Mouse (Mus musculus): ENCODE results near the gene Kifc3.
A peak's percentile ranks its signal among the peaks of the same experiment; 100 is the strongest.

Kifc3 gene

DNA sequence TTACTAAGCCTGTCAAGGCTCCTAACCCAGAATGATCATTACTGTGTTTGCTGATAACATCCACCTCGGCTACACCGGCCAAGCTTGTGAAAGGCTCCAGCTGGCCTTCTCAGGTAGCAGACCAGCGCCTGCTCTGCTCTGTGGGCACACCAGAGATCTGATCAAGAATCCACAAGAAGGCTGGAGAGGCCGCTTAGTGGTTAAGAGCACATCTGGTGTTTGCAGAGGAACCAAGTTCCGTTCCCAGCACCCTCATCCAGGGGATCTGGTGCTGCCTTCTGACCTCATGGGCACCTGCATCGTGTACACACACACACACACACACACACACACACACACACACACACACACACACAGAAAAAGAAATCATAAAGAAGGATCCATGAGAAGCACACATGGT lies 46.5 kb downstream of the Kifc3 start:
- DNase-seq (ENCODE audit: low spot score in 2 of 2) = no peak

DNA sequence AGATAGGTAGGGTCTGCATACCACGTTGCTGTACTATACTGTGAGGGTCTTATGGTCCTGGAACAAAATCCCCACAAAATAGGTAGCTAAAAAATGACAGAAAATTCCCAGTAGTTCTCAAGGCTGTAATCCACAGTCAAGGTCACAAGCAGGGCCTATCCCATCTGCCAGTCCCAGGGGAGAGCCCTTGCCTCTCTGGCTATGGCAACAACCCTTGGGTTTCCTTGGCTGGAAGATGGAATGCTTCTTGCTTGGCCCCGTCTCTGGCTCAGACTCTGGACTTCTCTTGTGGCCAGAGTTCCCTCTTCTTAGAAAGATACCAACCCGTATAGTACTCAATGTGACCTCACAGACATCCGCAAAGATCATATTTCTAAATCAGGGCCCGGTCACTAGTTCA lies 47.3 kb downstream of the Kifc3 start:
- no peak for DNase-seq (ENCODE audit: low spot score in 2 of 2)

DNA sequence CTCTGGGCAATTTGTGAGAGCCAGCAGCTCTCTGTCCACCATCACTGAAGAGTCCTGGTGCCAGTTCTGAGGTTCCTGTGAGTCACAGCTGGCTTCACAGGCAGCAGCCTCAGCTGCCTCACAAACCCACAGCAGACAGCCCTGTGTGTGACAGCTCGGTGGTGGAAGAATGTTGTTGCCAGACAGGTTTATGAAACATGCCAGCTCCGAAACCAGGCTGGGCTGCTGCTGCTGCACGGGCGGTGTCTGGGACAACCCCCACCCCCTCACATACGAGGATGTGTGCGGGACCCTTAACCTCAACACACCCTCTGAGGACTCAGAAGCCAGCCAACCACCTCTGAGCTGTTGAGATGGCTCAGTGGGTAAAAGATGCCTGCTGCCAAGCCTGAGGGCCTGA lies 48.0 kb downstream of the Kifc3 start:
- no peak for DNase-seq (ENCODE audit: low spot score in 2 of 2)

DNA sequence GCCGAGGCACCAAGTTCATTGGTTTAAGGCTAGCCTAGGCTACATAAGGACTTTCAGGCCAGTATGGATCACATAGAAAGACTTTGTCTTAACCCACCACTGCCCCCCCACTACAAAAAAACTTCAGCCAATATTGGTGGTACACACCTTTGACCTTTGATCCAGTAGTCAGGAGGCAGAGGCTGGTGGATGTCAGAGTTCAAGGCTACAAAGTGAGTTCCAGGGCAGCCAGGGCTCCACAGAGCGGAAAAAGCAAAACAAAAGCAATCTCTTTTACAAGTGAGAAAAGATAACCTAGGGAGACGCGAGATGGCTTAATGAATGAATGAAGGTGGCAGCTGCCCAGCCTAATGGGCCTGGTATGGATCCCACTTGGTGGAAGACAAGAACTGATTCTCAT lies 48.6 kb downstream of the Kifc3 start:
- no peak for DNase-seq (ENCODE audit: low spot score in 2 of 2)

DNA sequence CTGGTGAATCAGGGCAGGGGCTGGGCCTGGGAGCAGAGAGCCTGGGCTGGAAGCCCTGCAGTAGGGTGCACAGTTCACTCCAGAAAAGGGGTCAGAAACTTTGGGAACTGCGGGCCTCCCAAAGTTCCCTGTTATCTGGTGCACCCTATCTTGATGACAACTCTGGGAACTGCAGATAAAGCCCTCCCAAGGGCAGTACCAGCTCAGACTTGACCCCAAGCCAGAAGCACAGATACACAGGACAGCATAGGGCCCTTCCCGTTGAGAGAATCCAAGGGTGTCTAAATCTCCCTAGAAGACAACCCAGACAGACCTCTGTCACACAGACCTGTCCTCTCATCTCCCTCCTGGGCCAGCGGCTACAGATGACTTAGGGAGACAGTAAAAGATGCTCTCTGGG lies 52.0 kb downstream of the Kifc3 start:
- no peak for DNase-seq (ENCODE audit: low spot score in 2 of 2)

DNA sequence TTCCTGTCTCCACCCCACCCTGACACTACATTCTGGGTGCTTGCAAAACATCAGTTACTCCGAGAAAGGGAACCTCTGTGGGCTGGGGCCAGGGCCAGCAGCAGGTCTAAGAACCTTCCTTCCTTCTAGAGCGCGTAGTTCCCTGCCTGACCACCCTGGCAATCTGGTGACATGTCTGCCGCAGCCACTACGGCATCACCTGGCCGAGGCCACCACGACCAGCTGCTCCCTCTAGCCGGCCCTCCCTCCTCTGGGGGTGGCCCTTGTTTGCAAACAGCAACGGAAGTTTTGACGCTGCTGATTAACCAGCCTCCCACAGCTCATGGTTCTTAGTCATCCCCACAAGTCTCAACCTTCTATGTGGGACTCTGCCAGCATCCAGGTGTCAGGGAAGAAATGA lies 53.2 kb downstream of the Kifc3 start:
- no peak for DNase-seq (ENCODE audit: low spot score in 2 of 2)

DNA sequence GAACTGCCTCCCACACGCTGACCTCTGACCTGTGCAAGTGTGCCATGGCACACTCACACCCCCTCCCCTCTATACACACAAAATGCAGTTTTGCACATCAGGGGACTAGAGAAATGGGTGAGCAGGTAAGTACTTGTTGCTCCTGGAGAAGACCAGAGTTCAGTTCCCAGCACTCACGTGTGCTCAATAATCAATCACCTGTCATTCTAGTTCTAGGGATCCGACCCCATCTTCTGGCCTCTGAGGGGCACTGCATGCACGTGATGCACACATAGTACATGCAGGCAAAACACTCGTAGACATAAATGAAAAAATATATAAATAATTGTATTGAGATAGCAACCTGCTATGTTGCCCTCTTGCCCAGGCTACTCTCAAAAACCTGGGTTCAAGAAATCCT lies 55.8 kb downstream of the Kifc3 start:
- no peak for DNase-seq (ENCODE audit: low spot score in 2 of 2)

DNA sequence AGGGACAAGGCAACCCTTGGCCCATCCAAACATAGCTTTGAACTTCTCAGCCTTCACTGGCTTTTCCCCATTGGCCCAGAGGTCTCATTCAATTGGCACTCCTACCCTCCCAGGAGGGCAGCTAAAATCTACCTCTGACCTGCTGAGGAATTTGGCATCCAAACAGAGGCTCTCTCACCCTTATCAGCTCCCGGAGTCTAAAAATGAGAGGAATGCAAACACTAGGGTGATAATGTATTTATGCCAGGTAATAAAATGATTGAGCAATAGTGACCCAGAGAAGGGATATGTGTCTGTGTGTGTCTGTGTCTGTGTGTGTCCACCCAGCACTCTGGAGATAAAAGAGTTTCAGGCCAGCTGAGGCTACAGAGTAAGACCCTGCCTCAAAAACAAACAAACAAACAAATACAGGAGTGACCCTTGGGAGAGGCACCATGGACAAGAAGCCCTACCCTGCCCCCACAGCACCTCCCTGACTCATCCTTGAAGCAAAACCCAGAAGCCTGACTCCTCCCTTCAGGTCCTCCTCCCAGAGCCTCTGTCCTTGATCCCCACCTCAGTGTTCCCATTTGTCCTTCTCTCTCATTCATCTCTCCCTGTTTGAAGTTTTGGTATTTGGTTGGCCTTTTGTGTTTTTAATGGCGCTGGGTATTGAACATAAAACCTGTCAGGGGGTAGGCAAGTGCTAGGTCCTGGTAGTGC lies 56.4 kb downstream of the Kifc3 start:
- no peak for DNase-seq (ENCODE audit: low spot score in 2 of 2)

DNA sequence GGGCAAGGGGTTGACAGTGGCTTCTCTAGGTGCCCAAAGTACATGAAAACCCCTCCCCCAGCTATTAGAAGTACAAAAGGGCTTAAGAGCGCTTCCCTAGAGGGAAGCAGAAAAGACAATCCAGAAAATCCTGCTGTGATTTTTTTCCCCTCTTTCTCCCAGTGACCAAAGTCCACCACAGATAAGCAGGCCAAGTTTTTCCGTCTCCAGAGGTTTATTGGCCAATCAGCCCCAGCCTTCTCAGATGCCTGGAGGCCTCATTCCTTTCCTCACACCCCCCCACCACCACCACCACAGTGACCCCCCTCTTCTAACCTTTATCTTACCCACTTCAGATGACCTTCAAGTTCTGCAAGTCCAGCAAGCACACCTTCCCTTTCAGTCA lies 58.0 kb downstream of the Kifc3 start:
- DNase-seq (ENCODE audit: low spot score in 2 of 2) = no peak

DNA sequence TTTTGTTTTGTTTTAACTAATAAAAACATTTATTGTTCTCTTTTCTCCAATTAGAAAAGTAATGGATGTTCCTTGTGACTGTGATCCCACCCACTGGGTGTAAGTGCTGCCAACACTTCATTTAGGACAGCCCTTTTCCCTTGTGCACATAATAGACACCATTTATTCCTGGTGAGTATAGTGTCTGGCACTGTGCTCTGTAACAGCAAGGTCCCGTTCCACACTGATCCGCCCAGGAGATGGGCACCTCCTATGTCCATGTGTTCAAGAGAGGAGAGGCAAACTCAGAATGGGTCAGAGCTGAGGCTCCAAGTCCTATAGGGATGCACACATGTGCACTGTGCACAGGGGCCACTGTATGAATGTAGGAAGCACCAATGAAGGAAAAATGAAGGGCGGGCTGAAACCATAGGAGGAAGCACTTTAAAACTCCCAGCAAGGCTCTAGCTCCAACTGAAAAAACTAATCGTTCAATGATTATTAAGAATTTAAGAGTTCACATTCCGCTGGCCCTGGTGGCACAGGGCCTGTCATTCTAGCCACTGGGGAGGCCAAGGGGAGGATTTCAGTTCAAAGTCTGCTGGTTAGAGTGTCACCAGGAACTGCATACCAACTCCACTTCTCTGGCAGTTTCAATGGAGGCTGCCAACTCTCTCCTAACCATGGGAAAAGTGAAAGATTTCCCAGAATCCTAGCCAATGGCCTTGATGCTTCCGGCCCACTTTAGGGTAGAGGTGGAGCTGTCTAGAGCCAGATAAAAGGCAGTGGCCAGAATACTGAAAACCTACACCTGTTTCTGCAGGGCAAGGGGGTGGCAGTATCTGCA lies 58.6 kb downstream of the Kifc3 start:
- no peak for DNase-seq (ENCODE audit: low spot score in 2 of 2)

DNA sequence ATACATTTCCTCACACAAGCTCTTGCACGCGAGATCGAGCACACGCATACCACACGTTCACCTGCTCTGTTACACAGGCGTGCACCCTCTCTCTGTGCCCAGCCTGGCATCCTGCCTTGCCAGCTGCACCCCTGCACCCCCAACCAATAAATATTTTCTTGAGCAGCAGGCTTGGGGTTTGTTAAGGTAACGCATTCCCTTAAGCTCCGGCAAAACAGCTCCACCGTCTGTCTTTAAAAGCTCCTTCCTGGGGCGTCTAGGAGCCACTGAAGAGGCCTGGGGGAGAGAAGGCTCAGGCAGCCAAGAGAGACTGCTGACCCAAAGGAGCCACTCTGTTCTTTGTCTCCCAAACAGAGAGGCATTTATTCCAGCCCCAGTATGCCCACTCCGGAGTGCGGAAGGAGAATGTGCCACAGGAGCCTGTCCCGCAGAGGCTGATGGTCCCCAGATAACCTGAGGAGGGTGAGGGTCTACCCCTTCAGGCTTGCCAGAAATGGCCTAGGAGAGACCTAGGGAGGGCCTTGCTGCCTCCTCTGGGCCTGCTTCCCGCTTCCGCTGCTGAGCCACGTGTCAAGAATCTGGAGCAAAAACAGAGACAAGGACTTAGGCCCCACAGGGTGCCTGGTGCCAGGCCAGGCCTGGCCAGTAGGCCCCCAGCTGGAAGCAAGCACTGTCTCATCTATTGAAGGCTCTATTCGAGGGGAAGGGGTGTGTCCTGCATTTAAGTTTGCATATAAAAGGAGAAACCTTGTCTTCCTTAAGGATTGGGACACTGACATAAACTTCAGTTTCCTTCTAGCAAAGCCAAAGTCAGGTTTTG lies 59.4 kb downstream of the Kifc3 start:
- peak; percentile 48 to 61 for DNase-seq (ENCODE audit: low spot score in 2 of 2)

DNA sequence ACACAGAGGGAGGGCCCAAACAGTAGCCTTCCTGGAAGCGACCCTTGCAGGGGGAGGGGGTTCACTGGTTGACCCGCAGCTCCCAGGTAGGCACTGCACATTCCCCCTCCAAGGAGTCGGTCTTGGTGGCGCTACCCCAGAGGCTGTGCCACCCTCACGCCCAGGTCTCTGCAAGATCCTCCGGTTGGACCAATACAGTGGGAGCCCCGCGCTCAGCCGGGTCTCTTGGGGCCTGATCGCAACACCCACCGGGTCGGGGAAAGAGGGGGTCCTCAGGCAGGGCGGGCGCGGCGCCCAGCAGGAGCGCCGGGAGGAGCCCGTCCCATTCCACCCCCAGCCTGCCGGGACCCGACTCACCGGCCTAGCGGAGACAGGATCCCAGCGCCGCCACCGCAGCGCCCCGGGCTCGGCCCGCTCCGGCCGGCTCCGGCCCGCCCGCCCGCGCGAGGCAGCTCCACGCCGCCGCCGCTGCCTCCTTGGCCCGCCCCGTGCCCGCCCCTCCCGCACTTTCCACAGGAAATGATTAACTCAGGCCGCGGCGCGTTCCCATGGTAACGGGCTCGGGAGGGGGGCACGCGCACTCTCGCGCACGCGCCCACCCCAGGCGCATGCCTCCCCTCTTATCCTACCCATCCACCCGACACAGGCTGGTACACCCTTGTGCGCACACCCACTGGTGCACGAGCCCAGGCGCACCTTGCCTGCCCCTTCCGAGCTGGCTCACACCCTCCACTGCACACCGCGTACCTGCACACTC lies 60.4 kb downstream of the Kifc3 start:
- DNase-seq (ENCODE audit: low spot score in 2 of 2) = peak; percentile 84 to 87

DNA sequence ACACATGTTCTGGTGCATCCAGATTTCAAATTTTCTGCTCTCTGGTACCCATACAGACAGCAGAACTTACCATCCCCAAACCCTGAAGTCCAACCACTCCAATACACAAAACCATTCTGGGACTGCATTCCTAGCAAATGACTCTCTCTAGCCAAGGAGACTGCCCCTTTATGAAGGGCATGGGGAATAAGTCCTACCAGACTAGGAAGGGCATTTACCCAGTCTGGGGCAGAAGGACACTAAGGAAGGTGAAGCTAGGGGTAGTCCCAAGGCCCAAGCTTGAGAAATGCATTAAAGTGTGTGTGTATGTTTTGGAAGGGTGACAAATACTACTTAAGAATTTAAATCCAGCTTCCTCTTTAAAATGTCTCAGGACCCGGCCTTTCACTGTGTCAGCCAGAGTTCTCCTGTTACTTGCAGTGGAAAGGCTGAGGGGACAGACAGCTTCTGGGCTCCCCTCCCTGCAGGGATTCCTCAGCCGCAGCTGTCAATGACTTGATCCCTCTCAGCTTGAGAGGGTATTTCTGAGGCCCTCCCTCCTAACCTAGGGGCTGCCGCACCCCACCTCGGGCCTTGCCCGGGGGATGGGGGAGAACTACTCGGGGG lies 61.0 kb downstream of the Kifc3 start:
- no peak for DNase-seq (ENCODE audit: low spot score in 2 of 2)

DNA sequence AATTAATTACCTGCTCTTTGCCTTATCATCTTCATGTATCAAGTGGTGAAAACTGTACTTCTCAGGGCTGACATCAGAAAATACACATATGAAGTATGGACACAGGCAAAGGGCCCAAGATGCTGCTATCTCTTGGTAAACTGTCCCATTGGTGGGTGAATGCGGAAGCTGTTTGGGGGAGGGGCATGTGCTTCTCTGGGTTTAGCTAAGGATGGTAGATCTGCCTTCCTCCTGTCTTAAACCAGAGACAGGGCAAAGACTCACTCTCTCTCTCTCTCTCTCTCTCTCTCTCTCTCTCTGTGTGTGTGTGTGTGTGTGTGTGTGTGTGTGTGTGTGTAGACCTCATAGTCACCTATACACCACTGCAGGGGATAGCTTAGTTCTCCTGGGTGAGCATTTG lies 61.6 kb downstream of the Kifc3 start:
- no peak for DNase-seq (ENCODE audit: low spot score in 2 of 2)

DNA sequence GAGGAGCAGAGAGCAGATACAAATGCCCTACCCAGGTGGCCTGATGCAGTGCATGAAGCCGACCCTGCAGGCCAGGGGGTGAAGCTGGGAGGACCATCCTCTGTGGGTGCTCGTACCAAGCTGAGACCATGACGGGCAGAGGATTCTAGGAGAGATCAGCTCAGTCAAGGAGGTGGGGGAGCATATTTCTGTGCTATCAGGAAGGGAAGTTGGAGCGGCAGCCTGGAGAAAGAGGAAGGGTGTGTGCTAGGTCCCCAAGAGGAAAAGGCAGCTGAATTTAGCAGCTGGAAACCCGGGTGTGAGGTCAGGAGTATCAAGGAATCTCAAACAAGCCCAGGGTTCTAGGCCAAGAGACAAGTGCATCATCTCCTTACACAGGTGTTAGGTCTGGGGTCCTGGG lies 62.1 kb downstream of the Kifc3 start:
- no peak for DNase-seq (ENCODE audit: low spot score in 2 of 2)

DNA sequence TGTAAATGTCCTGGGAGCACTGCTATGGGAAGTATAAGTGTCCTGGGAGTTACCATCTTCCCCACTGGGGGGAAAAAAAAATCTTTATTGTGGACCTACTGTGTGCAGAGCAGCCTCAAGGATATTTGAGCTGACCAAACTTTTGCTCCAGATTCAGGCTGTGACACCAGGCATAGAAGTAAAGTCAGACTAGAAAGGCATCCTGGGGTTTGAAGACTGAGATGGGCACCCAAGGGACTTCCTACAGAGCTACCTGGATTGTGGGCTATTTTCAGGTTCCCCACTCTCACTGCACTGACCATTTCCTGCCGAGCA lies 63.6 kb downstream of the Kifc3 start:
- no peak for DNase-seq (ENCODE audit: low spot score in 2 of 2)

DNA sequence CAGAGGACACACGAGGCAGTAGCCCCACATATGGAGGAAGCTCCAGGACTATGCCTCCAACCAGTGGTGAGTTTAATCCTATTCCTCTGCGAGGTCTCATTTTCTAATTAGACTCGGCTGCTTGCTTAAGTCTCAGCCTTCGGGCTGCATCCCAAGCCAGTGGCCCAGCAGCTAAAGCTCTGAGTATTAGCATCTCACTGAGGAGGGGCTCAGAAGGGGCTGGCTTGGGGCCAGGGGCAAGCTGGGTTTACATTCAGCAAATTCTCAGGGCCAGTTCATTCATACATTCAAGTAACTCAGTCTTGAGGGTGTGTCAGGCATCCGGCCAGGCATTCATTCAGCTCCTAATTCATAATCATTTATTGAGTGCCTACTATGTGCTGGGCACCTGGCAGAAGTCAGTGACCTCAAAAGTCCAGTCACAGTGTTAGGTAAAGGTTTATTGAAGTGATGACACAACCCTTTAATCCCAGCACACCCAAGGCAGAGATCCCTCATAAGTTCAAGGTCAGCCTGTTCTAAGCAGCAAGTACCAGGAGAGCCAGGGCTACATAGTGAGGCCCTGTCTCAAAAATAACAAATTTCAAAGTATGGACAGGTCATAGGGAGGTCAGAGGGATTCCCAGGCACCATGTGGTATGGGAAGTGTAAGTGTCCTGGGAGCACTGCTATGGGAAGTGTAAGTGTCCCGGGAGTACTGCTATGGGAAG lies 64.1 kb downstream of the Kifc3 start:
- DNase-seq (ENCODE audit: low spot score in 2 of 2) = peak in 1 of 2 experiments; percentile 49

DNA sequence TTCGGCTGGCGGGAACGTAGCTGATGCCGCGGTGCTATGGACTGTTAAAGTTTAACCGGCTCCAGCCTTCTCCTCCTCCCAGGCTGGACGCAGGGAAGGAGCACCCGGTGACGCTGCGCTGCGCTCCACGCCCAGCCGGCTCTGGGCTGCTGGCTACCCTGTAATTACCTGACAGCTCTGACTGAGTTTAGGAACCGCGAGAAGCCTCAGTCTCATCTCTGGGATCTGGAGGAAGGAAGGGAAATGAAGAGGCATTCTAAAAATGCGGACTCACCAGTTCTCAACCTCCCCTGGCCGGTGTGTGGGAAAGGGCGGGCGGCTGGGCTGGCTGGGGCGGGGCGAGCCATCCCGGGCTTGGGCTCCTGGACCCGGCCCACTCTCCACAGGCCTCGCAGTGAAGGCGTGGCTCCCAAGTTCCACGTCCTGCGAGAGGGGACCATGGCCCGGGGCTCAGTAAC lies 64.9 kb downstream of the Kifc3 start:
- no peak for DNase-seq (ENCODE audit: low spot score in 2 of 2)

DNA sequence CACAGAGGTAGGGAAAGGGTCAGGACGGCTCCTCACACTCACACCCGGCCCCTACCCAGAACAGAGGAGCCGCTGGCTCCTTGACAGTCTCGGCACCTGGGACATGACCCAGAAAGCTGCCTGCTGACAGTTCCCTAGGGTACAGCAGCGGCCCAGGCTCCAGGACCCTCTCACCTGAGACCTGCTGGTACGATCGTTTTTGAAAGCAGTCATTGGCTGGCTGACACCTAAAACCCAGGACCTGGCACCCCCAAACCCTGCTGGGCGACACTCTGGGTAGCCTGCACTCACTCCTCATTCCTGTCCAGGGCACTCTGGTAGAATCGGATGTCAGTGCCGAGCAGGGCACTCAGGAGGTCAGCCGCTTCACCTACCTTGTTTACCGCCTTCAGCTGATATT lies 65.4 kb downstream of the Kifc3 start:
- DNase-seq (ENCODE audit: low spot score in 2 of 2) = no peak

DNA sequence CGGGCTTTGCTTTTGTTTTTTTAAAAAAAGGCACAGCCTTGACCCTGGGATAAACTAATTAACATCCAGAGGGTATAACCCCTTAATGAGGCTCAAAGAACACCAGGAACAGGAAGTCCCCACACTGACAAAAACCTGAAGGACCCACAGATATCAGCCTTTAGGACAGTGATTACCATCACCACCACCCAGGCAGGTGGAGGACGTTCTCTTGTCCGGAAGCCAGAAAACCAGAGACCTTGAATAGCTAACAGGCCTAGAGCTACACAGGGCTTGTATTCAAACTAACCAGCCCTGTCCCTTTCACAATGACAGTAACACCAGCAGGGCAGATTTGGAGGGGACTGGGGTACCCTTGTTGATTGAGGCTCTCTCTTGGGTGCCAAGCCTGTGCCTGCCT lies 66.4 kb downstream of the Kifc3 start:
- DNase-seq (ENCODE audit: low spot score in 2 of 2) = no peak

DNA sequence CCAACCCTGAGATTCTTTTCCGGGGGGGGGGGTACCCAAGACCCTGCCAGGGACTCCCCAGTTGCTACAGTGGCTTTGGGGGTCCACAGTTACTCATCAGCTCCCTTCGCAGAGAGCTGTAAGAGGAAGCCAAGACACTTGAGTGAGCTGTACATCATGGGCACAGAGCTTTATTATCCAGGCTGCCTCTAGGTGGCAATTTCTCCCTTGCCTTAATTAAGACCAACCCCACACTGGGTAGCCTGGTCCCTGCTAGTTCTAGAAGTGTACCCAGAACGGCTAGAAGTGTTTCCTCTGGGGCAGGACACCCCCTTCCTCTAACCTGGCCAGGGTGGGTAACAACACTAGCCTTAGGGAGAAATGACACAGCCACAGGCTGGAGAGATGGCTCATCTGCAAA lies 67.4 kb downstream of the Kifc3 start:
- no peak for DNase-seq (ENCODE audit: low spot score in 2 of 2)

All from frontal cortex, postnatal 10 days (tissue).